Mouse (Mus musculus) ovary, postnatal 36 days (tissue): ENCODE data around the gene Msx3.

Source experiments
- DNase-seq: peaks from one replicate; pipeline ENCODE4 v3.0.0; 2022; ENCODE audit warnings: low spot score, mixed read lengths

The Msx3 gene

GRCm38 (mm10) chr7:140057413-140058407, 8.8 kb upstream of the Msx3 start:
- DNase-seq = peak; percentile 51

DNA sequence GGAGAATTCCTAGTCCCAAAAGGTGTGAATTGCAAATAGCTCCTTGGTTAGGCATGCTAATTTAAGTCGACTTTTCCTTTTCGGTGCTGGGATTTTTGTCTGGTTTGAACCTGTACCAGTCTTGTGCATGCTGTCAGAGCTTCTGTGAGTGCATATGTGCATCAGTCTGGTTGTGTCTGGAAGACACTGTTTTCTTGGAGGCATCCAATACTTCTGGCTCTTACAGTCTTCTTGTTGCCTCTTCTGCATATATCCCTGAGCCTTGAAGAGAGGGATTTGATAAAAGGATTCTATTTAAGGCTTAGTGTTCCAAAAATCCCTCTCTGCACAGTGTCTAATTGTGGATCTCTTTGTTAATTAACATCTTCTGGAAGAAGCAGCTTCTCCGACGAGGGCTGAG, 5.2 kb upstream of the Msx3 start:
- DNase-seq = no peak

- DNase-seq = peak; percentile 41
These were observed 313 bp upstream of the Msx3 start for GRCm38 (mm10) chr7:140049115-140049689.

DNA sequence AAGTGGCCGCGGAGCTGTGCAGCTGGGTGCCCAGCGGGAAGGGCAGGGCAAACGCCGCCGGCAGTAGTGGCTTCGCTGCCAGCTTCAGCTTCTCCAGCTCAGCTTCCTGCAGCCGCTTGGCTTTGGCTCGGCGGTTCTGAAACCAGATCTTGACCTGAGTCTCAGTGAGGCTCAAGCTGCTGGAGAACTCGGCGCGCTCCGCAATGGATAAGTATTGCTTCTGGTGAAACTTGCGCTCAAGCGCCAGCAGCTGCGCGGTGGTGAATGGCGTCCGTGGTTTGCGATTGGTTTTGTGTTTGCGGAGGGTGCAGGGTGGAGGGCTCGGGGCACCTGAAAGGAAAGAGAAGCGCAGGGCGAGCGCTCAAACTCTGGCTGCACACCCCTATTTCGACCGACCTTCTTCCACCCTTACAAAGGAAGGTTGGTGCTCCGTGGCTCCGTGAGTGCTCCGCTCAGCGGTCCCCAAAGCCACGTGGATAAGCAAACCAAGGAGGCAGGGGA, 1.0 kb downstream of the Msx3 start:
- DNase-seq = no peak

DNA sequence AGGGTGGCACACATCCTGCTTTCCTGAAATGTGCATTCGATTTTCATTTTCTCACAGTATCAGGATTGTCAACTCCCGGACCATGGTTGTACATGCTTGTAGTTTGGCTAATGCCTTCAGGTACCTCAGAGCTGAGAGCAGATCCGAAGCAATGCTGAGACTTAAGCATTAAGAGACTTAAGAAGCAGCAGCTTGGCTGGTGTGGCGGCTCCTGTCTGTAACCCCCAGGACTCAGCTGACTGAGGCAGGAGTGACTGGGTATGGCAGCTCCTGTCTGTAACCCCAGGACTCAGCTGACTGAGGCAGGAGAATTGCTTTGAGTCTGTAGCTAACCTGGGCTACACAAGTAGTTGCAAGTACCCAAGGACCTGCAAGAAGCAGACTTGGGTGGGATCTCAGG, 3.3 kb downstream of the Msx3 start:
- DNase-seq = no peak

DNA sequence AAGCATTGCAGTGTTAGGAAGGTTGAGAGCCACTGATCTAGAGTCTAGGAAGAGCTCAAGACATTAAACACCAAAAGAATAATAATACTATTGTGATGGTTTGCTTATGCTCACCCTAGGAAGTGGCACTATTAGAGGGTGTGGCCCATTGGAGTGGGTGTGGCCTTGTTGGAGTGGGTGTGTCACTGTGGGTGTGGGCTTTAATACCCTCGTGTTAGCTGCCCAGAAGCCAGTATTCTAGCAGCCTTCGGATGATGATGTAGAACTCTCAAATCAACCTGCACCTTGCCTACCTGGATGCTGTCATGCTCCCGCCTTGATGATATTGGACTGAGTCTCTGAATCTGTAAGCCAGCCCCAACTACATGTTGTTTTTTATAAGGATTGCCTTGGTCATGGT, 6.2 kb downstream of the Msx3 start:
- DNase-seq = no peak

DNA sequence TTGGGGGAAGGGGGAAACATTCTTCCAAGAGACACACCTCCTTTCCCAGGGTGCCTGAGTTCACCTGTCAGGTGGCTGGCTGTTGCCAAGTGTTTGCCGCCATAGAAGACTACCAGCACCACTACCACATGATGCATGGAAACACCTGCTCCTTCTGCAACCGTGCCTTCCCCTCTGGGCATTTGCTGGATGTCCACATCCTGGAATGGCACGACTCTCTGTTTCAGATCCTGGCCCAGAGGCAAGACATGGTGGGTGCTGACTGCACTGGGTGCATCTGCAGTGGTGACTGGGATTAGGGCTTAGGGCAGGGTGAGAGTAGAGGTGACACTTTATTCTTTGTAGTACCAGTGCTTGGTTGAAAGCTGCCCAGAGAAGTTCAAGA, 11.7 kb downstream of the Msx3 start:
- no peak for DNase-seq

DNA sequence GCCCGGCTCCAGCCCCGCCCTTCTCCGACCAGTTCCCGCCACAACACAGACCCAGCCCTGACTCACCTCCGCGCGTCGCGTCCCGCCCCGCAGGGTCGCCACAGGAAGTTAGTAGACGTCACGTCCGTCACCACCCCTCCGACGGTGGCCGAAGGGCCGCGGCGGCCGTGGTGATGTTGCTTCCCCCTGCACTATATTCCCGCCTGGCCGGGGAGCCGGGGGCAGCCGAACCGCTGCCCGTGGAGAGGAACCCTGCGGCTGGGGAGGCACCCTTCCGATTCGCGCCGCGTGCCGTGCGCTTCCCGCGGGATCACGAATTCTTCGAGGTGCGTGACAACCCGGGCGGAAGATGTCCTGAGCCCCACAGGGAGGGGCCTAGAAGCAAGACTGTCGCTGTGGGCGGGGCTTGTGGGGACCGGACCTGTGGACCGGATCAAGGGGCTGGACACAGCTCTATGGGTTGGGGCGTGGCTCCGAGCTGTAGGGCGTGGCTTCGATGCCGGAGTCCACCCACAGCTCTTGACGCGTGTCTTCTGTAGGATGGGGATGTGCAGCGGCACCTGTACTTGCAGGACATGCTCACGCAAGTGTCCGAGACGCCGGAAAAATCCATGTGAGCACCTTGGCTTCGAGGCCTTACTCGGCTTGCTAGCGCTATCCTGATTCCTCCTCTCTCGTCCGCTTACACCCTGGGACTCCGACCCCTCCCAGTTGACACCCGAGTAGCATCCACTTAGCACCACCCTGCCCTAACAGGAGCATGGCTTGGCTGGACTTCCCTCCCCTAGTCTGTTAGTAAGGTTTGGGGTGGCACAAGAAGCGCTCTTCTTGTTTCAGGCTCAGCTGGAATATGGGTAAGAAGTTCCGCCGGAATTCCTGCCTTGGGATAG, 12.4 kb downstream of the Msx3 start, which contains the start of the genes Zfp511 and Tubgcp2:
Gene Zfp511, plus strand, starts transcription at position 111 of the 890 bp plus-strand sequence.
Gene Tubgcp2, minus strand, starts transcription at position 389 of the 890 bp plus-strand sequence.
- DNase-seq = peak; percentile 94

- no peak for DNase-seq
These were observed 13.4 kb downstream of the Msx3 start for GRCm38 (mm10) chr7:140035456-140035855.

- no peak for DNase-seq
These were observed 15.5 kb downstream of the Msx3 start for GRCm38 (mm10) chr7:140033386-140033785.

DNA sequence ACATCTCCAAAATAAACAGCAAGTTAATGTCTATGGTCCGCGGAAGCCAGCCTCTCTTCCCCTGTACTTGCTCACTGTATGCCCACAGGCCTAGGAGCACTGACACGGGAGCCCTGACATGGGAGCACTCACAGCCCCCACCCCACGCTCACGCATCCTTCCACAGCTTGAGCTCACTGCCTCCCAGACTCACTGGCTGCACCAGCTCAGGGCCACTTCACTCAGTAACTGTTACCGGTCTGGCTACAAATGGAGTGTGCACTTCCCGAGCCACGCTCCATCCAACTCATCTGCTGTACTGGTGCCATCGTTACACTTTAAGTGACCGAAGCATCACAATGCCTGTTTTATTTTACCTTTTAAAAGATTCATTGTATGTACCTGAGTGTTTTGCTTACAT, 16.5 kb downstream of the Msx3 start:
- DNase-seq = no peak

GRCm38 (mm10) chr7:140031771-140032170, 17.1 kb downstream of the Msx3 start:
- no peak for DNase-seq

GRCm38 (mm10) chr7:140011336-140011735, 37.6 kb downstream of the Msx3 start:
- DNase-seq = no peak

DNA sequence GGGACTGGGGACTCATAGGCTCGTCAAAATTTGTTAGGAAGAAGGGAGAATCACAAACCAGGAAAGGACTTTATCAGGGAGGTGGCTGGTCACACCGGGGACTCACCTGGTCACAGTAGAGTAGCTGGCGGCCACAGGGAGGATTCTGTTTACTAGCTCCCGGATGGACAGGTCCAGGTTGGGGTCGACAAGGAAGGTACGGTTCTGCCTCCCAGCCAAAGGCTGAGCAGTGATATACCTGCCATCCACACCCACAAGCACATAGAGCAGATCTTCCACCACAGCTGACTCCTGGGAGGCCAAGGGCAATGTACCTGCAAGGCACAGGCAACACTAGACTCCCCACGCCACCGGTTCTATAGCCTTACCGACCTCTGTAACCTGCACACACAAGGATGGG, 41.1 kb downstream of the Msx3 start:
- no peak for DNase-seq

DNA sequence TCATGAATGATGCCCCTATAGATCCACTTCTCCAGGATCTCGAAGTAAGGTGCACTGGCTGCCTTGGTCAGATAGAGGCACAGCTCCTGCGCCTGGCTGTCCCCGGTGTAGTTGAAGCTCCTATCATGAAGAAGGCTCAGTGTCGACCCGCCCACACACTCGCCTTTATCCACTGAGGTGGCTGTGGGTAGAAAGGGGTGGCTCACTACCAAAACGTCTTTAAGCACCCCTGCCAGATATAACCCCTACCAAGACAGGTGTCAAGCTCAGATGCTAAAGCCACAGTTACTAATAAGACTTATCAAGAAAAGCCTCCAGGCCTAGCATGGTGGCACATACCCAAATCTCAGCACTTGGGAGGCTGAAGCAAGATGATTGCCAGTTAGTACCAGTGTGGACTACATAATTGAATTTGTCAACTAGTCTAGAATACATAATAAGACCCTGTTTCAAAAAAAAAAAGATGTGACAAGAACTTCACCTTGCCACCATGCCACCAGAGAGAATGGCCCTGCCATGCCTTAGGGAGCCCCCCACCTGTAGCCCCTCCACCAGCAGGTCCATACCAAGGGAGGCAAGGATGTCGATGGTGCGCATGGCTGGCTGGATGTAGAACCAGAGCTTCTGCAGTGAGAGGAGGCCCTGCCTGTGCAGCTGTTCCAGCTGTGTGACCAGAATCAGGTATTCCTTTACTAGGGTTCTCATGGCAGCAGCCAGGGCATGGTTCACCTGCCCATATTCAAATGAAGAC, 41.9 kb downstream of the Msx3 start:
- no peak for DNase-seq

DNA sequence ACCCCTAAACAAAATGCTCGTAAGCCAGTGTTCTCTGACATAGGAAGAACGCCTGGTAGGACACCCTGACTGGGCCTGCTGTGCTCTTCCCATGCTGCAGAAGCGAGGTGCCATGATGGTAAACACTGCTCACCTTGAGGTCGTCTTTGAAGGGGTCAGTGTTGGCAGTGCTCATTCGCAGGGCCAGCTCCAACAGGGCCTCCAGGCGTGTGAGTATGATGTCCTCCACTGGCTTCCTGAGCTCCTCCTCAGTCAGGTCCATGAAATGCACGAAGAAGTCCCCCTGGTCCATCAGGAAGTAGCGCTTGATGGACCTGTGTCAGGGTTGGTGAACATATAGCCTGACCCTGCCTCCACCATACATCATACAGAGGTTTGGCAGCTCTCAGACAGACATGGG, 44.2 kb downstream of the Msx3 start:
- DNase-seq = no peak

- DNase-seq = no peak
These were observed 47.7 kb downstream of the Msx3 start for GRCm38 (mm10) chr7:140001086-140001740.

- no peak for DNase-seq
These were observed 50.1 kb downstream of the Msx3 start for GRCm38 (mm10) chr7:139998691-139999350.
